Mouse (Mus musculus): ENCODE data around the gene Pygo1. TPM values are rescaled to one million over a fixed set of nuclear protein-coding genes. Genes with fewer than 3 reads are reported as not detected.

Gene Pygo1
- 0.04 TPM for polyA plus RNA-seq (2012; fragmentation: generic; extraction: Trizol)
- long read RNA-seq, experiment 1 = 0 reads
- long read RNA-seq, experiment 2 = 0 reads

GRCm38 (mm10) chr9:72925021-72925934 is at the start of gene Pygo1:
TSS of gene Pygo1 (plus strand) at chr9:72925645.
- no peaks in the 10 kb centered on the region for H3K36me3 ChIP-seq (ENCODE audit: control insufficient read depth, insufficient read depth)
- H3K79me2 ChIP-seq (ENCODE audit: control insufficient read depth, insufficient read depth) = no peaks in the 10 kb centered on the region
- no peaks in the 10 kb centered on the region for H3K79me3 ChIP-seq (ENCODE audit: low read depth)
- TF ChIP-seq USF1 (IDR thresholded peaks at IDR 0.05; ENCODE audit: low read depth) (no peak), MAX (IDR thresholded peaks at IDR 0.05) (no peak)
- H3K4me3 ChIP-seq (ENCODE audit: insufficient read depth, poor library complexity, severe bottlenecking) = no peak within 1 kb of the TSS
- peak within 1 kb of the TSS; percentile 20 for H3ac ChIP-seq (ENCODE audit: control insufficient read depth, insufficient read length, low read depth)
- H3K27me3 ChIP-seq (ENCODE audit: control insufficient read depth, insufficient read depth, insufficient read length) = peaks cover 67% of the 10 kb centered on the region

DNA sequence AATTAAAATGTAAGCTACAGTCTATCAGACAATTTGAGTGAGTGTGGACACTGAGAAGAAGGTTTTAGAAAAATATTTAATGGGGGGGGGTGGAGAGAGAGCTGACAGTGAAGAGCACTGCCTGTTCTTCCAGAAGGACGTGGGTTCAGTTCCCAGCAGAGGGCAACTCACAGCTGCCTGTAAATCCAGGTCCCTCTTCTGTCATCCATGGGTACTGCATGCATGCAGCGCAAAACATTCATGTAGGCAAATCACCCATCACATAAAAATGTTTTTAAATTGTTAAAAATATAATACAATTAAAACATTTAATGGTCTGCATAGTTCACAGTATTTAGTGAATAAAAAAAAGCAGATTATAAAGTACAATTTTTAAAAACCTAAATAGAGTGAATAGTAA is 49.6 kb upstream of the Pygo1 start:
- no peak overlapping the region for H3ac ChIP-seq (ENCODE audit: control insufficient read depth, insufficient read length, low read depth)
- no peaks in the 10 kb centered on the region for H3K36me3 ChIP-seq (ENCODE audit: control insufficient read depth, insufficient read depth)

GRCm38 (mm10) chr9:72877905-72878304 is 47.5 kb upstream of the Pygo1 start:
- no peaks in the 10 kb centered on the region for H3K27me3 ChIP-seq (ENCODE audit: control insufficient read depth, insufficient read depth, insufficient read length)
- no peaks in the 10 kb centered on the region for H3K36me3 ChIP-seq (ENCODE audit: control insufficient read depth, insufficient read depth)
- no peaks in the 10 kb centered on the region for H3K79me3 ChIP-seq (ENCODE audit: low read depth)
- TF ChIP-seq MYOG (IDR thresholded peaks at IDR 0.05; ENCODE audit: control insufficient read depth, extremely low read depth, insufficient read length) = no peak
- no peak for TF ChIP-seq CEBPB (IDR thresholded peaks at IDR 0.05; ENCODE audit: low read depth)
- TF ChIP-seq FOSL1 (IDR thresholded peaks at IDR 0.05; ENCODE audit: insufficient read depth, low read length, poor library complexity, severe bottlenecking) = no peak
- no peak for TF ChIP-seq CTCF (IDR thresholded peaks at IDR 0.05; ENCODE audit: control insufficient read depth, insufficient read depth, insufficient read length)
- no peak for TF ChIP-seq MAX (IDR thresholded peaks at IDR 0.05)
- no peak for TF ChIP-seq MYOD1 (IDR thresholded peaks at IDR 0.05; ENCODE audit: control insufficient read depth, insufficient read length, low read depth)
- no peaks in the 10 kb centered on the region for H3K79me2 ChIP-seq (ENCODE audit: control insufficient read depth, insufficient read depth)
- H3ac ChIP-seq (ENCODE audit: control insufficient read depth, insufficient read length, low read depth) = no peak overlapping the region
- H3K4me3 ChIP-seq (ENCODE audit: insufficient read depth, poor library complexity, severe bottlenecking) = no peak overlapping the region

More for the DNA sequence above, 49.6 kb upstream of the Pygo1 start:
- no peak for TF ChIP-seq CTCF (IDR thresholded peaks at IDR 0.05; ENCODE audit: control insufficient read depth, insufficient read depth, insufficient read length)
- no peak for TF ChIP-seq MYOD1 (IDR thresholded peaks at IDR 0.05; ENCODE audit: control insufficient read depth, insufficient read length, low read depth)
- TF ChIP-seq MAX (IDR thresholded peaks at IDR 0.05) = no peak
- TF ChIP-seq MYOG (IDR thresholded peaks at IDR 0.05; ENCODE audit: control insufficient read depth, extremely low read depth, insufficient read length) = no peak
- no peak for TF ChIP-seq CEBPB (IDR thresholded peaks at IDR 0.05; ENCODE audit: low read depth)
- no peak for TF ChIP-seq FOSL1 (IDR thresholded peaks at IDR 0.05; ENCODE audit: insufficient read depth, low read length, poor library complexity, severe bottlenecking)
- no peak for TF ChIP-seq USF1 (IDR thresholded peaks at IDR 0.05; ENCODE audit: low read depth)
- no peaks in the 10 kb centered on the region for H3K79me3 ChIP-seq (ENCODE audit: low read depth)
- H3K27me3 ChIP-seq (ENCODE audit: control insufficient read depth, insufficient read depth, insufficient read length) = no peaks in the 10 kb centered on the region
- no peaks in the 10 kb centered on the region for H3K79me2 ChIP-seq (ENCODE audit: control insufficient read depth, insufficient read depth)
- H3K4me3 ChIP-seq (ENCODE audit: insufficient read depth, poor library complexity, severe bottlenecking) = no peak overlapping the region

GRCm38 (mm10) chr9:72878656-72879055 is 46.8 kb upstream of the Pygo1 start:
- Histone ChIP-seq H3K79me2 (ENCODE audit: control insufficient read depth, insufficient read depth) (no peaks in the 10 kb centered on the region), H3K36me3 (ENCODE audit: control insufficient read depth, insufficient read depth) (no peaks in the 10 kb centered on the region), H3ac (ENCODE audit: control insufficient read depth, insufficient read length, low read depth) (no peak overlapping the region), H3K4me3 (ENCODE audit: insufficient read depth, poor library complexity, severe bottlenecking) (no peak overlapping the region), H3K27me3 (ENCODE audit: control insufficient read depth, insufficient read depth, insufficient read length) (no peaks in the 10 kb centered on the region), H3K79me3 (ENCODE audit: low read depth) (no peaks in the 10 kb centered on the region)
- TF ChIP-seq USF1 (IDR thresholded peaks at IDR 0.05; ENCODE audit: low read depth) (no peak), MYOD1 (IDR thresholded peaks at IDR 0.05; ENCODE audit: control insufficient read depth, insufficient read length, low read depth) (no peak), CEBPB (IDR thresholded peaks at IDR 0.05; ENCODE audit: low read depth) (no peak), CTCF (IDR thresholded peaks at IDR 0.05; ENCODE audit: control insufficient read depth, insufficient read depth, insufficient read length) (no peak), MYOG (IDR thresholded peaks at IDR 0.05; ENCODE audit: control insufficient read depth, extremely low read depth, insufficient read length) (no peak), MAX (IDR thresholded peaks at IDR 0.05) (no peak), FOSL1 (IDR thresholded peaks at IDR 0.05; ENCODE audit: insufficient read depth, low read length, poor library complexity, severe bottlenecking) (no peak)

DNA sequence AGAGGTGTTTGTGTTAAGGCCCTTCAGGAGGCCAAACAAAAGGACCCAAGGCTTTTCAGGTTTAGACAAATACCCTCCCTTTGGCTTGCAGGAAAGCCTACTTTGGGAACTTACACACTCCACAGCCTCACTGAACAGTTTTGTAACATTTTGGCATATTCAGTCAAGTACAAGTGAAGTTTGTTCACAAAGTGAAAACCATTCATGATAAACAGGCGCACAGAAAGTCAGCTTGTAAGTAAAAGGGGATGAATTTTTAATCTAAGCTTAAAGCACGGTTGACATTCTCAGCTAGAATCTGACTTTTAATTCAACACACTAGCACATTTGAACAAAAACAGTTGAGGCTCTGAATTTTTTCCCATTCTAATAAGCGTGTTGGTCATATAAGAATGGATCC is 45.8 kb upstream of the Pygo1 start:
- no peak overlapping the region for H3K4me3 ChIP-seq (ENCODE audit: insufficient read depth, poor library complexity, severe bottlenecking)
- H3K36me3 ChIP-seq (ENCODE audit: control insufficient read depth, insufficient read depth) = no peaks in the 10 kb centered on the region
- no peaks in the 10 kb centered on the region for H3K79me2 ChIP-seq (ENCODE audit: control insufficient read depth, insufficient read depth)
- H3K79me3 ChIP-seq (ENCODE audit: low read depth) = no peaks in the 10 kb centered on the region
- H3ac ChIP-seq (ENCODE audit: control insufficient read depth, insufficient read length, low read depth) = no peak overlapping the region
- no peak for TF ChIP-seq MYOD1 (IDR thresholded peaks at IDR 0.05; ENCODE audit: control insufficient read depth, insufficient read length, low read depth)
- TF ChIP-seq USF1 (IDR thresholded peaks at IDR 0.05; ENCODE audit: low read depth) = no peak
- TF ChIP-seq FOSL1 (IDR thresholded peaks at IDR 0.05; ENCODE audit: insufficient read depth, low read length, poor library complexity, severe bottlenecking) = no peak
- TF ChIP-seq CEBPB (IDR thresholded peaks at IDR 0.05; ENCODE audit: low read depth) = no peak
- no peak for TF ChIP-seq MYOG (IDR thresholded peaks at IDR 0.05; ENCODE audit: control insufficient read depth, extremely low read depth, insufficient read length)
- no peak for TF ChIP-seq MAX (IDR thresholded peaks at IDR 0.05)
- TF ChIP-seq CTCF (IDR thresholded peaks at IDR 0.05; ENCODE audit: control insufficient read depth, insufficient read depth, insufficient read length) = no peak
- H3K27me3 ChIP-seq (ENCODE audit: control insufficient read depth, insufficient read depth, insufficient read length) = no peaks in the 10 kb centered on the region

All from C2C12 (cell line).